Mouse (Mus musculus) v-Abl transformed pro-B cells (cell line): ENCODE results near the gene Adam25.
"Not testable (repeated sequence)": the region's sequence is repeated elsewhere in the genome, so short reads cannot be mapped to it uniquely, and the experiment has no call there.

Experiments
- in situ Hi-C, 2 experiments: fragments of 400-800 bp; cut with MboI; formaldehyde crosslinking; loops; one replicate each; pipeline ENCODE4 v1.15.1; 2025; ENCODE audit not compliant: unreplicated experiment in 2 of 2

The Adam25 gene

GRCm38 (mm10) chr8:40751908-40752307 is at the start of gene Adam25:
TSS of gene Adam25 (plus strand) at chr8:40752208.
- in situ Hi-C loops: not testable (repeated sequence)

GRCm38 (mm10) chr8:40715406-40715805 is 36.6 kb upstream of the Adam25 start:
- in situ Hi-C loops: not testable (repeated sequence)

GRCm38 (mm10) chr8:40715986-40716385 is 36.0 kb upstream of the Adam25 start:
- in situ Hi-C loops: no loop called here

GRCm38 (mm10) chr8:40783320-40783719 is 31.3 kb downstream of the Adam25 start:
- in situ Hi-C loops: no loop called here

- in situ Hi-C loops: not testable (repeated sequence)
These were observed 41.0 kb downstream of the Adam25 start, which contains the start of gene Adam20 for GRCm38 (mm10) chr8:40792973-40793372. TSS of gene Adam20 (plus strand) at chr8:40793273.

GRCm38 (mm10) chr8:40803379-40804079 is 51.5 kb downstream of the Adam25 start:
- in situ Hi-C loops: no loop called here
